Mouse (Mus musculus) MEL (cell line): ENCODE data around the gene Arhgap23. TPM values are rescaled to one million over a fixed set of nuclear protein-coding genes. Genes with fewer than 3 reads are reported as not detected.

Experiments
- DNase-seq: peaks from one replicate; pipeline ENCODE4 v3.0.0; 2011; ENCODE audit warnings: low read depth, low spot score
- H3K27ac ChIP-seq: 2 replicates; pipeline ENCODE4 v1.5.1; 2012; ENCODE audit warnings: low read depth, mild to moderate bottlenecking, control low read depth, low read length, moderate library complexity; ENCODE audit not compliant: control insufficient read depth
- H3K27me3 ChIP-seq, 2 experiments: fragments of 150-350 bp in 1 of 2; sonication (generic) in 1 of 2; 2 replicates each; pipeline ENCODE4 v1.6.1; 2012; ENCODE audit warnings: low read length in 2 of 2, mild to moderate bottlenecking in 2 of 2, improper control_type of control experiment in 1 of 2, moderate library complexity in 1 of 2; ENCODE audit not compliant: insufficient read depth in 2 of 2, control insufficient read depth in 1 of 2
- H3K36me3 ChIP-seq, 2 experiments: 2 replicates each; pipeline ENCODE4 v1.6.1; 2012 to 2014; ENCODE audit warnings: low read length in 2 of 2, improper control_type of control experiment in 1 of 2, inconsistent platforms in 1 of 2, mild to moderate bottlenecking in 1 of 2; ENCODE audit not compliant: insufficient read depth in 2 of 2, control insufficient read depth in 1 of 2
- H3K4me1 ChIP-seq, 2 experiments: fragments of 150-350 bp in 1 of 2; sonication (generic) in 1 of 2; 2 replicates each; pipeline ENCODE4 v1.6.1; 2012; ENCODE audit warnings: low read length in 2 of 2, improper control_type of control experiment in 1 of 2, mild to moderate bottlenecking in 1 of 2; ENCODE audit not compliant: insufficient read depth in 2 of 2, control insufficient read depth in 1 of 2
- H3K4me3 ChIP-seq, 2 experiments: fragments of 150-350 bp in 1 of 2; sonication (generic) in 1 of 2; 2 replicates each; pipeline ENCODE4 v1.5.1; 2012; ENCODE audit warnings: low read depth in 2 of 2, low read length in 2 of 2, mild to moderate bottlenecking in 2 of 2, moderate library complexity in 2 of 2, control low read depth in 1 of 2, improper control_type of control experiment in 1 of 2; ENCODE audit not compliant: control insufficient read depth in 1 of 2, insufficient read depth in 1 of 2
- H3K79me2 ChIP-seq: 2 replicates; pipeline ENCODE4 v1.6.1; 2012; ENCODE audit warnings: mild to moderate bottlenecking, low read length, moderate library complexity; ENCODE audit not compliant: control insufficient read depth, poor library complexity, insufficient read depth
- H3K9ac ChIP-seq: 2 replicates; pipeline ENCODE4 v1.6.1; 2012; ENCODE audit warnings: low read depth, mild to moderate bottlenecking, control low read depth, low read length, moderate library complexity; ENCODE audit not compliant: control insufficient read depth, poor library complexity, severe bottlenecking
- H3K9me3 ChIP-seq: fragments of 150-350 bp; sonication (generic); replicated peaks from 2 replicates; pipeline ENCODE4 v1.6.1; 2012; ENCODE audit warnings: mild to moderate bottlenecking, low read length, improper control_type of control experiment, moderate library complexity; ENCODE audit not compliant: insufficient read depth
- CHD1 ChIP-seq: IDR thresholded peaks from 2 replicates; pipeline ENCODE4 v1.6.1; 2012; ENCODE audit warnings: low read depth, mild to moderate bottlenecking, inconsistent platforms, low read length, improper control_type of control experiment
- CTCF ChIP-seq, 3 experiments: IDR thresholded peaks in 2 of 3; conservative IDR thresholded peaks in 1 of 3; 2 replicates each; pipeline ENCODE4 v1.5.1; 2011 to 2012; ENCODE audit warnings: low read length in 3 of 3, low read depth in 2 of 3, mild to moderate bottlenecking in 2 of 3, improper control_type of control experiment in 1 of 3, inconsistent platforms in 1 of 3, mixed read lengths in 1 of 3, moderate library complexity in 1 of 3; ENCODE audit not compliant: control insufficient read depth in 1 of 3, insufficient read depth in 1 of 3, poor library complexity in 1 of 3, severe bottlenecking in 1 of 3
- E2F4 ChIP-seq: IDR thresholded peaks from 2 replicates; pipeline ENCODE4 v1.6.1; 2011; ENCODE audit warnings: low read depth, low read length, improper control_type of control experiment, borderline replicate concordance
- GATA1 ChIP-seq: IDR thresholded peaks from 2 replicates; pipeline ENCODE4 v1.6.1; 2011; ENCODE audit warnings: low read depth, low read length, improper control_type of control experiment
- HCFC1 ChIP-seq: IDR thresholded peaks from 2 replicates; pipeline ENCODE4 v1.6.1; 2012; ENCODE audit warnings: low read depth, mild to moderate bottlenecking, inconsistent platforms, low read length, improper control_type of control experiment, moderate library complexity
- KAT2A ChIP-seq: conservative IDR thresholded peaks from 2 replicates; pipeline ENCODE4 v1.6.1; 2012; ENCODE audit warnings: low read depth, low read length, improper control_type of control experiment, inconsistent platforms
- MAX ChIP-seq: IDR thresholded peaks from 2 replicates; pipeline ENCODE4 v1.6.1; 2011; ENCODE audit warnings: low read length, improper control_type of control experiment
- MAZ ChIP-seq: IDR thresholded peaks from 2 replicates; pipeline ENCODE4 v1.6.1; 2012; ENCODE audit warnings: low read depth, mild to moderate bottlenecking, inconsistent platforms, low read length, improper control_type of control experiment
- MEF2A ChIP-seq: IDR thresholded peaks from 2 replicates; pipeline ENCODE4 v1.6.1; 2014; ENCODE audit warnings: low read depth, mild to moderate bottlenecking, inconsistent platforms, low read length, improper control_type of control experiment; ENCODE audit not compliant: poor library complexity, insufficient replicate concordance, severe bottlenecking; ENCODE audit errors: extremely low read depth
- MYB ChIP-seq: IDR thresholded peaks from 2 replicates; pipeline ENCODE4 v1.6.1; 2011; ENCODE audit warnings: mild to moderate bottlenecking, low read depth, low read length, improper control_type of control experiment
- NRF1 ChIP-seq: IDR thresholded peaks from 2 replicates; pipeline ENCODE4 v1.6.1; 2014; ENCODE audit warnings: low read depth, mild to moderate bottlenecking, inconsistent platforms, low read length, improper control_type of control experiment, moderate library complexity; ENCODE audit not compliant: poor library complexity, insufficient read depth, severe bottlenecking
- TAL1 ChIP-seq: IDR thresholded peaks from 2 replicates; pipeline ENCODE4 v1.6.1; 2012; ENCODE audit warnings: mild to moderate bottlenecking, inconsistent platforms, low read length, moderate library complexity, mixed read lengths
- TCF12 ChIP-seq: IDR thresholded peaks from 2 replicates; pipeline ENCODE4 v1.6.1; 2014; ENCODE audit warnings: low read depth, mild to moderate bottlenecking, inconsistent platforms, low read length, improper control_type of control experiment, moderate library complexity
- UBTF ChIP-seq: IDR thresholded peaks from 2 replicates; pipeline ENCODE4 v1.6.1; 2012; ENCODE audit warnings: low read depth, mild to moderate bottlenecking, inconsistent platforms, low read length, improper control_type of control experiment, moderate library complexity, borderline replicate concordance; ENCODE audit not compliant: insufficient read depth
- ZC3H11A ChIP-seq: IDR thresholded peaks from 2 replicates; pipeline ENCODE4 v1.6.1; 2012; ENCODE audit warnings: low read depth, mild to moderate bottlenecking, inconsistent platforms, low read length, improper control_type of control experiment
- ZKSCAN1 ChIP-seq: IDR thresholded peaks from 2 replicates; pipeline ENCODE4 v1.6.1; 2012; ENCODE audit warnings: low read depth, mild to moderate bottlenecking, inconsistent platforms, low read length, improper control_type of control experiment, moderate library complexity
- ZNF384 ChIP-seq: IDR thresholded peaks from 2 replicates; pipeline ENCODE4 v1.6.1; 2012; ENCODE audit warnings: low read depth, mild to moderate bottlenecking, inconsistent platforms, low read length, improper control_type of control experiment
- polyA plus RNA-seq, 2 experiments: library from polyadenylated mRNA; stranded (reverse) in 1 of 2; unstranded in 1 of 2; fragments of >175 nt in 1 of 2; fragments of >200 nt in 1 of 2; gene quantifications; 2 replicates each; pipeline versions ENCODE4 v1.2.1 to v1.2.4; 2012; ENCODE audit warnings: low replicate concordance in 2 of 2, low read depth in 1 of 2; ENCODE audit not compliant: insufficient read length in 2 of 2, insufficient read depth in 1 of 2, missing spikeins in 1 of 2
- total RNA-seq: library from RNA; depleted of rRNA; stranded (reverse); fragments of 300-350 nt; gene quantifications from 2 replicates; pipeline ENCODE4 v1.2.3, GENCODE M21; 2012

Arhgap23 gene
- total and polyA plus RNA-seq, 3 experiments: 1.7 to 7.5 TPM; not detected in 1

- TF ChIP-seq ZC3H11A: no peak
- no peak for TF ChIP-seq UBTF
- TF ChIP-seq MAX: no peak
- TF ChIP-seq CHD1: no peak
- TF ChIP-seq NRF1: no peak
- no peak for TF ChIP-seq MEF2A
- TF ChIP-seq GATA1: no peak
- TF ChIP-seq HCFC1: no peak
- TF ChIP-seq MAZ: no peak
- no peak for TF ChIP-seq KAT2A
- TF ChIP-seq CTCF (IDR thresholded peaks at IDR 0.05 in 2 of 3, conservative IDR thresholded peaks at IDR 0.05 in 1 of 3; ENCODE audit: control insufficient read depth in 1 of 3, insufficient read depth in 1 of 3, low read depth in 2 of 3, low read length in 3 of 3, poor library complexity in 1 of 3, severe bottlenecking in 1 of 3): no peak
- no peak for TF ChIP-seq ZNF384
- no peaks in the 10 kb centered on the region for H3K9me3 ChIP-seq
- H3K27me3 ChIP-seq: no peaks in the 10 kb centered on the region
- H3K27ac ChIP-seq: no peak overlapping the region
- no peak overlapping the region for H3K9ac ChIP-seq
- H3K4me3 ChIP-seq: no peak overlapping the region
- H3K4me1 ChIP-seq: no peaks in the 10 kb centered on the region
- DNase-seq: no peak
- no peaks in the 10 kb centered on the region for H3K79me2 ChIP-seq
- H3K36me3 ChIP-seq: peaks cover 0 to 32% of the 10 kb centered on the region in 2 experiments; a peak in 2 of 4 replicates
Measured at GRCm38 (mm10) chr11:97383764-97384163, 31.6 kb upstream of the Arhgap23 start.

DNA sequence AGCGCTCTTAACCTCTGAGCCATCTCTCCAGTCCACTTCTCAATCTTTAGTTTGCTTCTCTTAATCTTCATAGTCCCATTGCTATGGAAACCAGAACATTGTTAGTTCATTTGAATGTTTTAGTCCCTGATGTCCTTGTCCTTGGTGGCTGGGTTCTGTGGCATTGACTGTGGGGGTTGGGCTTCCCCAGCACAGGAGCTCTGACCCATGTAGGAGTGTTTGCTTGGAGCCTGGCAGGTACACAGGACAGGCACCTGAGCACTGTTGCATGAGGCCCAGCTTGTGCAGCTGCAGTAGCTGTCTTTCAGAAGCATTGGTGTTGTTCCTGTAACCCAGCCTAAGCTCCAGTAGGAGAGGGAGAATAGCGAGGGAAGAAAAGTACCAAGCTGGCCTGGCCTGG lies 27.5 kb upstream of the Arhgap23 start:
- no peak for DNase-seq
- H3K9ac ChIP-seq: no peak overlapping the region
- H3K9me3 ChIP-seq: no peaks in the 10 kb centered on the region
- no peaks in the 10 kb centered on the region for H3K4me1 ChIP-seq
- no peak overlapping the region for H3K4me3 ChIP-seq
- no peak overlapping the region for H3K27ac ChIP-seq
- no peaks in the 10 kb centered on the region for H3K79me2 ChIP-seq
- H3K27me3 ChIP-seq: no peaks in the 10 kb centered on the region
- peaks cover 0 to 42% of the 10 kb centered on the region in 2 experiments; a peak in 2 of 4 replicates for H3K36me3 ChIP-seq
- TF ChIP-seq E2F4 (no peak), MAZ (no peak), ZKSCAN1 (no peak), MYB (no peak), TAL1 (no peak), TCF12 (no peak), KAT2A (no peak), NRF1 (no peak)
